Mouse (Mus musculus) myocyte (in vitro differentiated cells): ENCODE measurements around the gene Ntng1.

ENCODE experiments used
- CEBPB ChIP-seq: IDR thresholded peaks from 2 replicates; pipeline ENCODE4 v1.6.1; 2011; ENCODE audit warnings: mild to moderate bottlenecking, moderate library complexity; ENCODE audit not compliant: poor library complexity, insufficient read depth, severe bottlenecking
- MAX ChIP-seq: IDR thresholded peaks from one replicate; pipeline ENCODE4 v1.6.1; 2011; ENCODE audit warnings: low read depth, mild to moderate bottlenecking, control low read depth
- MYOD1 ChIP-seq, 3 experiments: IDR thresholded peaks; one replicate each; pipeline ENCODE4 v1.6.1; 2011; ENCODE audit warnings: control low read depth in 2 of 3, low read depth in 2 of 3, mild to moderate bottlenecking in 2 of 3, moderate library complexity in 1 of 3; ENCODE audit not compliant: insufficient read length in 2 of 3, control insufficient read depth in 1 of 3
- MYOG ChIP-seq, 3 experiments: IDR thresholded peaks; one replicate each; pipeline ENCODE4 v1.6.1; 2011; ENCODE audit warnings: control low read depth in 2 of 3, low read depth in 2 of 3, mild to moderate bottlenecking in 2 of 3; ENCODE audit not compliant: insufficient read length in 2 of 3, control insufficient read depth in 1 of 3, insufficient read depth in 1 of 3
- POLR2A ChIP-seq: IDR thresholded peaks from one replicate; pipeline ENCODE4 v1.6.1; 2011; ENCODE audit warnings: low read depth, mild to moderate bottlenecking, control low read depth, moderate library complexity; ENCODE audit not compliant: insufficient read length
- POLR2AphosphoS2 ChIP-seq: IDR thresholded peaks from one replicate; pipeline ENCODE4 v1.6.1; 2011; ENCODE audit warnings: low read depth, control low read depth; ENCODE audit not compliant: insufficient read length
- REST ChIP-seq: IDR thresholded peaks from one replicate; pipeline ENCODE4 v1.6.1; 2011; ENCODE audit warnings: mild to moderate bottlenecking, control low read depth, moderate library complexity; ENCODE audit not compliant: insufficient read depth, insufficient read length
- SRF ChIP-seq: IDR thresholded peaks from one replicate; pipeline ENCODE4 v1.6.1; 2011; ENCODE audit warnings: low read depth; ENCODE audit not compliant: control insufficient read depth, insufficient read length
- TCF12 ChIP-seq: IDR thresholded peaks from one replicate; pipeline ENCODE4 v1.6.1; 2011; ENCODE audit warnings: mild to moderate bottlenecking, control low read depth; ENCODE audit not compliant: poor library complexity, insufficient read depth, severe bottlenecking
- TCF3 ChIP-seq: IDR thresholded peaks from one replicate; pipeline ENCODE4 v1.6.1; 2011; ENCODE audit warnings: low read depth, control low read depth; ENCODE audit not compliant: insufficient read length
- USF1 ChIP-seq: IDR thresholded peaks from one replicate; pipeline ENCODE4 v1.6.1; 2011; ENCODE audit warnings: low read depth, mild to moderate bottlenecking, control low read depth, moderate library complexity

DNA sequence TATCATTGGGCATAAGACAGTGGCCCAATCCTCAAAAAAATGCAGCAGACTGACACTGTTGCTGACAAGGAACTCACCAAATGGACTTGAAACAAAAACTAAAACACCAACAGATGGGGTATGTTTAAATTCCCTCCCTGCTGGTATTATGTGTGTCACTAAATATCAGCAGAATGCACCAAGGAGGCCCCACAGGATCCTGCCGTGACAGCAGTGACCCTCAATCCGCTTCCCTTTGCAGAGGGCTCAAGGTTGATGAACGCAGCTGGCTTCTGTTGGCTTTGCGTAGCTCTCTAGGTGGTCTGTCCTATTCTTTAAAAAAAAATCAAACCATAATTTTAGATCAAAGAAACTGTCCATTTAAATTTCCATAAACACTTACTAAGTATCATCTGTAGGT is 226.7 kb downstream of the Ntng1 start:
- no peak for TF ChIP-seq POLR2A
- no peak for TF ChIP-seq MAX
- no peak for TF ChIP-seq MYOD1 (IDR thresholded peaks at IDR 0.05; ENCODE audit: control insufficient read depth in 1 of 3, insufficient read length in 2 of 3, low read depth in 2 of 3)
- no peak for TF ChIP-seq TCF12
- TF ChIP-seq TCF3: no peak
- no peak for TF ChIP-seq SRF
- no peak for TF ChIP-seq POLR2AphosphoS2
- no peak for TF ChIP-seq MYOG (IDR thresholded peaks at IDR 0.05; ENCODE audit: control insufficient read depth in 1 of 3, insufficient read depth in 1 of 3, insufficient read length in 2 of 3, low read depth in 2 of 3)
- no peak for TF ChIP-seq USF1
- TF ChIP-seq REST: no peak
- no peak for TF ChIP-seq CEBPB
